Mouse (Mus musculus) heart, embryonic 10.5 days (tissue): Measurements from ENCODE around the gene Fitm1. TPM values are rescaled to one million over a fixed set of nuclear protein-coding genes. Genes with fewer than 3 reads are reported as not detected.

Source experiments
- DNase-seq: peaks from one replicate; pipeline ENCODE4 v3.0.0-alpha.2; 2017; ENCODE audit warnings: low spot score
- H3K27ac ChIP-seq: fragments of 300-500 bp; sonication (generic); 2 replicates; pipeline ENCODE4 v1.5.1; 2016; ENCODE audit warnings: mild to moderate bottlenecking
- H3K27me3 ChIP-seq: fragments of 300-500 bp; sonication (generic); 2 replicates; pipeline ENCODE4 v1.6.1; 2016; ENCODE audit warnings: mild to moderate bottlenecking; ENCODE audit not compliant: poor library complexity, insufficient read depth, severe bottlenecking
- H3K36me3 ChIP-seq: fragments of 300-500 bp; sonication (generic); 2 replicates; pipeline ENCODE4 v1.6.1; 2016; ENCODE audit warnings: mild to moderate bottlenecking, moderate library complexity
- H3K4me1 ChIP-seq: fragments of 300-500 bp; sonication (generic); 2 replicates; pipeline ENCODE4 v1.6.1; 2016; ENCODE audit warnings: mild to moderate bottlenecking
- H3K4me3 ChIP-seq: fragments of 300-500 bp; sonication (generic); 2 replicates; pipeline ENCODE4 v1.5.1; 2016; ENCODE audit warnings: mild to moderate bottlenecking, moderate library complexity
- H3K9me3 ChIP-seq: fragments of 300-500 bp; sonication (generic); 2 replicates; pipeline ENCODE4 v1.6.1; 2016; ENCODE audit warnings: mild to moderate bottlenecking, moderate library complexity
- WGBS: fragments of 180-500 bp; shearing (Covaris S2); methylation state at CpG from one replicate; pipeline ENCODE4 v1.1.7; 2016; 5-methylcytosine and 5-hydroxymethylcytosine counted together
- polyA plus RNA-seq: library from polyadenylated mRNA; unstranded; fragments of >200 nt; fragmentation: Nextera tagmentation; extraction: Ambion mirVana; gene quantifications from 2 replicates; pipeline ENCODE4 v1.2.1, GENCODE M21; 2016

The Fitm1 gene
- polyA plus RNA-seq, 1 experiment from 2014 or later: 74.6 TPM

DNA sequence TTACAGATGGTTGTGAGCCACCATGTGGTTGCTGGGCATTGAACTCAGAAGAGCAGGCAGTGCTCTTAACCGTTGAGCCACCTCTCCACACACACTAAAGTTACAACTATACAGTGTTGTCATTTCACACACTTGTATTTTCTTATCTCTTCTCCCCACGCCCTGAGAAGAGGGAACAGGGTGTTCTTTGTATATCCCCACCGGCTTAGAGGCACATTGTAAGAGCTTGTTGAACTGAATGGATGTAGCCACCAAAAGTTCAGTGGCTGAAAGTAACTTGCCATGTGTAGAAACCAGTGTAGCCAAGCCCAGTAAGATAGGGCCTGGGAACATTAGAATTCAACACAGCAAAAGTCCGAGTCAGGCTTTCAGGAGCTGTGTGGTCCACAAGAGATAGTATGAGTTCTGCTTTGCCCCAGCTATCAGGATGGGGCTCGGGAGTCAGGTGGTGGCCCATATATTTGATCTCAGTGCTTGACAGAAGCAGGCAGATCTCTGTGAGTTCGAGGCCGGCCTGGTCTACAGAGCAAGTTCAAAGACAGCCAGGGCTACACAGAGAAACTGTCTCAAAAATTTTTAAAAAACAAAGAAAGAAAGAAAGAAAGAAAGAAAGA, 39.3 kb downstream of the Fitm1 start:
- Histone ChIP-seq H3K27ac (no peak overlapping the region), H3K4me3 (no peak overlapping the region), H3K36me3 (peaks cover 9% of the 10 kb centered on the region), H3K4me1 (peaks cover 32% of the 10 kb centered on the region), H3K27me3 (peaks cover 3% of the 10 kb centered on the region; the same call in 1 of the 2 replicates), H3K9me3 (no peaks in the 10 kb centered on the region)
- 64% methylated on average over 7 of the region's 7 CpGs for WGBS
- no peak for DNase-seq

DNA sequence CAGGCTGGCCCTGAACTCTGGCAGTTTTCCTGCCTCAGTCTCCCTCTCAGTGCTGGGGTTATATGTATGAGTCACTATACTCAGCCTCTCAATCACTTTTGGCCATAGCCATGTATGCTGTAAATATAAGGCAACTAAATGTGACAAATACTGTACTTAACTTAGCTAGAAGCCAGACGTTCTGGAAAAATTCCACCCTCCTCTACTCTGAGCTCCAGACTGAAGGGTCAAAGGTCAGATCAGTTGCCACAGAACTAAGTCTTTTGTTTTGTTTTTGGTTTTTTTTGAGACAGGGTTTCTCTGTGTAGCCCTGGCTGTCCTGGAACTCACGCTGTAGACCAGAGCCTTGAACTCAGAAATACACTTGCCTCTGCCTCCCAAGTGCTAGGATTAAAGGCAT, 40.5 kb downstream of the Fitm1 start:
- Histone ChIP-seq H3K4me1 (peaks cover 32% of the 10 kb centered on the region), H3K36me3 (0 out of 2 replicates have a peak, but pooled peaks cover 2% of the 10 kb centered on the region), H3K27me3 (peaks cover 3% of the 10 kb centered on the region; the same call in 1 of the 2 replicates), H3K27ac (no peak overlapping the region), H3K4me3 (no peak overlapping the region), H3K9me3 (no peaks in the 10 kb centered on the region)
- 50% methylated on average over 2 of the region's 2 CpGs for WGBS
- no peak for DNase-seq

DNA sequence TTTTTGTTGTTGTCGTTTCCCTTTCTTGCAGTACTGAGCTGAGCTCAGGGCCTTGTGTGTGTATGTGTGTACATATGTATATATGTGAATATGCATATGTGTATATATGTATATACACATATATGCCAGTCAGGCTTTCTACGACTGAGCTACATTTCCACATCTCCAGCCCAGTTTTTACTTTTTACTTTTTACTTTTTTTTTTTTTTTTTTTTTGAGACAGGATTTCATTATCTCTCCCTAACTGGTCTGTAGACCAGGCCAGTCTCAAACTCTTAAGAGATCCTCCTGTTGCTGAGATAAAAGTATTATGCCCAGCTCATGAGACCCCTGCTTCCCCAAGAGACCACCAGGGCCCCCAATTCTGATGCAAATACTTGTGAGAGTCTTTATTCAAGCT, 41.4 kb downstream of the Fitm1 start:
- H3K4me3 ChIP-seq: no peak overlapping the region
- peaks cover 3% of the 10 kb centered on the region; the same call in 1 of the 2 replicates for H3K27me3 ChIP-seq
- peaks cover 32% of the 10 kb centered on the region for H3K4me1 ChIP-seq
- H3K27ac ChIP-seq: peak overlapping the region; percentile 73; the same call in 1 of the 2 replicates
- no peaks in the 10 kb centered on the region for H3K9me3 ChIP-seq
- DNase-seq: no peak
- H3K36me3 ChIP-seq: no peaks in the 10 kb centered on the region
- WGBS: 83% methylated on average over 2 of the region's 2 CpGs

GRCm38 (mm10) chr14:55617822-55618221, 42.4 kb downstream of the Fitm1 start, which contains the start of gene Rec8:
Gene Rec8 (plus strand): TSS chr14:55618037.
- DNase-seq: peak; percentile 94
- Histone ChIP-seq H3K4me1 (peaks cover 28% of the 10 kb centered on the region), H3K36me3 (no peaks in the 10 kb centered on the region; the same call in 1 of the 2 replicates), H3K27ac (peak within 1 kb of the TSS; percentile 73), H3K27me3 (peaks cover 3% of the 10 kb centered on the region; the same call in 1 of the 2 replicates), H3K9me3 (no peaks in the 10 kb centered on the region), H3K4me3 (peak within 1 kb of the TSS; percentile 45)
- WGBS: 12% methylated on average over 21 of the region's 21 CpGs

DNA sequence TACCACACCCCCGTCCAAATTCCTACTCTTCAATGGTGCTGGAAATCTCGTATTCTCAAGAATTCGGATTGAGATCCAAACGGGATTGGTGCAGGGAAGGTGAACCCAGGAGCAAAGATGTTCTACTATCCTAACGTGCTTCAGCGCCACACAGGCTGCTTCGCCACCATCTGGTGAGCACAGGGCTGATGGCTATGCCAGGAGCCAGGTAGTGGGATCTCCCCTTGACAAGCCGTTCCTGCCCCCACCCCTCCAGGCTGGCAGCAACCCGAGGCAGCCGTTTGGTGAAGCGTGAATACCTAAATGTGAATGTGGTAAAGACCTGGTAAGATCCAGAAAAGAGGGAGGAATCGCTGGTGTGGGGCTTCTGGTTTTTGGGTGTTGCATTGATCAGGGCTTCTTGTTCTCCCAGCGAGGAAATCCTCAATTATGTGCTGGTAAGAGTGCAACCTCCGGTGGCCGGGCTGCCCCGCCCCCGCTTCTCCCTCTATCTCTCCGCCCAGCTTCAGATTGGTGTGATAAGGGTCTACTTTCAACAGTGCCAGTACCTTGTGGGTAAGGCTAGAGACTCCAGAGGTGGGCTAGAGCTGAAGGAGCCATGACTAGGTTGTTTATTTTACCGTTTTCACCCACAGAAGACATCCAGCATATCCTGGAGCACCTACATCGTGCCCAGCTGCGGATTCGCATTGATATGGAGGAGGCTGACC, 43.2 kb downstream of the Fitm1 start:
- Histone ChIP-seq H3K4me1 (peaks cover 25% of the 10 kb centered on the region), H3K9me3 (no peaks in the 10 kb centered on the region), H3K27me3 (peaks cover 3% of the 10 kb centered on the region; the same call in 1 of the 2 replicates), H3K36me3 (peaks cover 5% of the 10 kb centered on the region; the same call in 1 of the 2 replicates), H3K4me3 (peak overlapping the region; percentile 45), H3K27ac (peak overlapping the region; percentile 73)
- WGBS: 27% methylated on average over 22 of the region's 22 CpGs
- DNase-seq: no peak

Other genes with a start within 250 kb of the Fitm1 start
- 62.6 and 85.5 TPM in 2 replicates for gene Dhrs4, start 96.9 kb upstream of the Fitm1 start, polyA plus RNA-seq
- 1.5 and 3.3 TPM in 2 replicates for gene Carmil3, start 85.0 kb upstream of the Fitm1 start, polyA plus RNA-seq
- gene Cpne6, start 65.2 kb upstream of the Fitm1 start, polyA plus RNA-seq: 0.36 and 0.41 TPM in 2 replicates
- gene Nrl, start 50.6 kb upstream of the Fitm1 start, polyA plus RNA-seq: not detected in 2 replicates
- 31.5 and 32.5 TPM in 2 replicates for gene Pck2, start 35.4 kb upstream of the Fitm1 start, polyA plus RNA-seq
- 69.9 and 75.2 TPM in 2 replicates for gene Dcaf11, start 15.6 kb upstream of the Fitm1 start, polyA plus RNA-seq
- gene A730061H03Rik, start 15.2 kb upstream of the Fitm1 start, polyA plus RNA-seq: 1.3 TPM in 1 of 2 replicates, not detected in the other
- 173 and 196 TPM in 2 replicates for gene Psme1, start 2.5 kb downstream of the Fitm1 start, polyA plus RNA-seq
- gene Emc9, start 9.7 kb downstream of the Fitm1 start, polyA plus RNA-seq: 17.1 and 22.1 TPM in 2 replicates
- 188 and 205 TPM in 2 replicates for gene Psme2, start 15.5 kb downstream of the Fitm1 start, polyA plus RNA-seq
- 14.4 and 21.9 TPM in 2 replicates for gene Rnf31, start 16.1 kb downstream of the Fitm1 start, polyA plus RNA-seq
- gene Irf9, start 28.0 kb downstream of the Fitm1 start, polyA plus RNA-seq: 5.9 and 7.4 TPM in 2 replicates
- 13.7 and 17.6 TPM in 2 replicates for gene Rec8, start 42.4 kb downstream of the Fitm1 start, polyA plus RNA-seq
- 103 and 108 TPM in 2 replicates for gene Ipo4, start 60.3 kb downstream of the Fitm1 start, polyA plus RNA-seq
- 2.3 and 3.1 TPM in 2 replicates for gene Gm49378, start 62.3 kb downstream of the Fitm1 start, polyA plus RNA-seq
- 91.6 and 96.4 TPM in 2 replicates for gene Tm9sf1, start 68.2 kb downstream of the Fitm1 start, polyA plus RNA-seq
- 0.27 and 0.57 TPM in 2 replicates for gene Tssk4, start 74.6 kb downstream of the Fitm1 start, polyA plus RNA-seq
- 71.6 and 79.7 TPM in 2 replicates for gene Mdp1, start 84.9 kb downstream of the Fitm1 start, polyA plus RNA-seq
- 50.8 and 58.8 TPM in 2 replicates for gene Gmpr2, start 96.3 kb downstream of the Fitm1 start, polyA plus RNA-seq
- 543 and 573 TPM in 2 replicates for gene Nedd8, start 96.5 kb downstream of the Fitm1 start, polyA plus RNA-seq
- 44.4 and 50.4 TPM in 2 replicates for gene Tinf2, start 106.2 kb downstream of the Fitm1 start, polyA plus RNA-seq
- gene Tgm1, start 138.3 kb downstream of the Fitm1 start, polyA plus RNA-seq: 0.46 and 1.6 TPM in 2 replicates
- gene Rabggta, start 146.6 kb downstream of the Fitm1 start, polyA plus RNA-seq: 25.1 and 29.4 TPM in 2 replicates
- gene Dhrs1, start 170.1 kb downstream of the Fitm1 start, polyA plus RNA-seq: 59.7 and 60.5 TPM in 2 replicates
- 33.2 and 49.1 TPM in 2 replicates for gene Nop9, start 170.1 kb downstream of the Fitm1 start, polyA plus RNA-seq
- 1.4 and 2.0 TPM in 2 replicates for gene Cideb, start 182.8 kb downstream of the Fitm1 start, polyA plus RNA-seq
- gene Ltb4r2, start 185.8 kb downstream of the Fitm1 start, polyA plus RNA-seq: 0.44 and 1.1 TPM in 2 replicates
- gene Ltb4r1, start 190.3 kb downstream of the Fitm1 start, polyA plus RNA-seq: 0.53 and 0.79 TPM in 2 replicates
- gene Adcy4, start 208.5 kb downstream of the Fitm1 start, polyA plus RNA-seq: 14.5 and 18.1 TPM in 2 replicates
- gene Ripk3, start 213.2 kb downstream of the Fitm1 start, polyA plus RNA-seq: 20.0 and 32.0 TPM in 2 replicates
- 15.4 and 35.8 TPM in 2 replicates for gene Nfatc4, start 247.5 kb downstream of the Fitm1 start, polyA plus RNA-seq